Mouse (Mus musculus) CH12.LX (cell line): Measurements from ENCODE around the gene Rdh11.

Source experiments
- CHD1 ChIP-seq: IDR thresholded peaks from 2 replicates; pipeline ENCODE4 v1.6.1; 2012; ENCODE audit warnings: low read depth, low read length, improper control_type of control experiment, inconsistent platforms
- CTCF ChIP-seq, 2 experiments: IDR thresholded peaks in 1 of 2; conservative IDR thresholded peaks in 1 of 2; 2 replicates each; pipeline ENCODE4 v1.5.1; 2011 to 2012; ENCODE audit warnings: low read depth in 2 of 2, low read length in 2 of 2, improper control_type of control experiment in 1 of 2, inconsistent platforms in 1 of 2, mild to moderate bottlenecking in 1 of 2, moderate library complexity in 1 of 2
- EP300 ChIP-seq: IDR thresholded peaks from 2 replicates; pipeline ENCODE4 v1.6.1; 2011; ENCODE audit warnings: low read length, improper control_type of control experiment
- GABPA ChIP-seq: IDR thresholded peaks from 2 replicates; pipeline ENCODE4 v1.6.1; 2012; ENCODE audit warnings: low read depth, low read length, improper control_type of control experiment, inconsistent platforms; ENCODE audit not compliant: insufficient replicate concordance
- IRF4 ChIP-seq: IDR thresholded peaks from 2 replicates; pipeline ENCODE4 v1.6.1; 2014; ENCODE audit warnings: low read depth, mild to moderate bottlenecking, inconsistent platforms, low read length, improper control_type of control experiment
- MAX ChIP-seq: IDR thresholded peaks from 2 replicates; pipeline ENCODE4 v1.6.1; 2011; ENCODE audit warnings: low read length, improper control_type of control experiment
- NRF1 ChIP-seq: IDR thresholded peaks from 2 replicates; pipeline ENCODE4 v1.6.1; 2014; ENCODE audit warnings: low read depth, mild to moderate bottlenecking, inconsistent platforms, low read length, improper control_type of control experiment, moderate library complexity
- TBP ChIP-seq: conservative IDR thresholded peaks from 2 replicates; pipeline ENCODE4 v1.6.1; 2011; ENCODE audit warnings: low read depth, low read length, improper control_type of control experiment
- TCF12 ChIP-seq: IDR thresholded peaks from 2 replicates; pipeline ENCODE4 v1.6.1; 2014; ENCODE audit warnings: low read depth, mild to moderate bottlenecking, inconsistent platforms, low read length, improper control_type of control experiment
- UBTF ChIP-seq: IDR thresholded peaks from 2 replicates; pipeline ENCODE4 v1.6.1; 2012; ENCODE audit warnings: low read depth, mild to moderate bottlenecking, inconsistent platforms, low read length, improper control_type of control experiment, moderate library complexity

DNA sequence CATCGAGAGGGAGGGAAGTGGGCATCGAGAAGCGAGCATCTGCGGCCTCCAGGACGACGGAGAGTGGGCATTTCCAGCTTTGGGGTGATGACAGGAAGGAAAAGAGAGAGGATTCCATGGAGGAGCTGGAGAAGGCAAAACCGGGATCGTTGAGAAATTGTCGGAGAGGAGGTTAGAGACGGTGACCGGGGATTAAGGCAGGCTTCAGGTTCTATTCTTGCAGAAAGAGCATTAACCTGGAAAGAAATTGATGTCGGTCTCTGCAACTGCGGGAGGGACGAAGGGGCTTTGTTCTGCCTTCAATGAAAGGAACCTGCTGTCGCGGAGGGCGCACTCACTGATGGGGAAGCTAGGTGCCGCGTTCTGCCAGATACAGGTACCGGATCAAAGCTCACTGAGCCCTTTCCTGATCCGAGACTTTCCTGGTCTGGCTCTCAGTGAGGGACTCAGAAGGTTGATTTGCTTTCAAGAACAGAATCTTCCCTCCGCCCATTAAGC lies 60.9 kb downstream of the Rdh11 start:
- TF ChIP-seq GABPA: no peak
- no peak for TF ChIP-seq UBTF
- no peak for TF ChIP-seq MAX
- TF ChIP-seq NRF1: no peak
- no peak for TF ChIP-seq TCF12
- no peak for TF ChIP-seq IRF4
- no peak for TF ChIP-seq TBP
- TF ChIP-seq CHD1: no peak
- TF ChIP-seq CTCF (conservative IDR thresholded peaks at IDR 0.05 in 1 of 2, IDR thresholded peaks at IDR 0.05 in 1 of 2; ENCODE audit: low read depth in 2 of 2, low read length in 2 of 2): no peak
- no peak for TF ChIP-seq EP300
